Mouse (Mus musculus) kidney, adult 2 months (tissue): Measurements from ENCODE around the gene Dap3.

Source experiments
- CTCF ChIP-seq: fragments of 200-500 bp; conservative IDR thresholded peaks from 2 replicates; pipeline ENCODE4 v1.5.1; 2011; ENCODE audit warnings: low read depth, mild to moderate bottlenecking, control low read depth, low read length, moderate library complexity, mixed read lengths; ENCODE audit not compliant: insufficient read depth, insufficient read length
- POLR2A ChIP-seq: fragments of 200-500 bp; IDR thresholded peaks from one replicate; pipeline ENCODE4 v1.6.1; 2011; ENCODE audit warnings: low read depth, low read length, control low read depth

DNA sequence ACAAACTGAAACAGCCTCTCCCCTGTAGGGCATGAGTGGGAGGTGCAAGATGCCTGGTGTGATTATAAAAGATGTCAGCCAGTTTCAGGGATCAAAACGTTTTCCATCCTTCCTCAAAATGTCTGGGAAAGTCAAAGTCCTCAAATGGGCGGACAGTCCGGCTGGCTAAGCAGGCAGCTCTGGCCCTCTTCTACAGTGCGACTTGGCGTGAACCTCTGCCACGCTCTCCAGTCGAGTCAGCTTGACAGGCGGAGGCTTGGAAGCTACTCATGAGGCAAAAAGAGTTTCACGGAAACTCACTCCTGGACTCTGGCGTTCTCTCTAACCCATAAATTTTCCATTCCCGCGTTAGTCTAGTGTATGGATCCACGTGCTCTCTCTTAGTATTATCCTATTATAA lies 32.0 kb downstream of the Dap3 start:
- TF ChIP-seq CTCF (no peak), POLR2A (no peak)
